8 mouse cellular contexts compared by ENCODE assay signal in genomic region chr13:24401821-24402220, GRCm38 (mm10).
DNase-seq lines count a peak whose midpoint lies in the region; ATAC-seq and TF ChIP-seq lines count a peak whose summit lies in the region.
"Not testable (repeated sequence)": the region's sequence is repeated elsewhere in the genome, so short reads cannot be mapped to it uniquely, and the experiment has no call there.

No protein-coding gene starts in this region.

- 25% methylated on average over 11 of the region's 11 CpGs for WGBS in forebrain, embryonic 11.5 days
- WGBS in heart, embryonic 15.5 days: 12% methylated on average over 11 of the region's 11 CpGs
- 14% methylated on average over 11 of the region's 11 CpGs for WGBS in intestine, postnatal 0 days
- WGBS in liver, embryonic 12.5 days (ENCODE audit: insufficient replicate concordance): 11% methylated on average over 11 of the region's 11 CpGs
- WGBS in neural tube, embryonic 15.5 days: 26% methylated on average over 11 of the region's 11 CpGs

- dilution Hi-C loops in CH12.LX (cut with MboI; ENCODE audit: extremely low pct_ligation_motif_present, extremely low pct_unique_long_range_greater_than_20kb, low sequenced_read_pairs): not testable (repeated sequence)

- H3K27me3 ChIP-seq in CH12.LX (replicated peaks); forebrain, embryonic 11.5 days (ENCODE audit: control insufficient read depth, insufficient read depth, low read length); heart, embryonic 15.5 days; intestine, postnatal 0 days (replicated peaks; ENCODE audit: control insufficient read depth, insufficient read depth, low read length); liver, embryonic 12.5 days (replicated peaks); megakaryocyte, embryonic 14.5 days (replicated peaks); neural tube, embryonic 15.5 days (replicated peaks): not testable (repeated sequence)

- H3K27ac ChIP-seq in CH12.LX (ENCODE audit: insufficient read depth, low read depth); forebrain, embryonic 11.5 days (ENCODE audit: low read depth, low read length); heart, embryonic 15.5 days; intestine, postnatal 0 days (ENCODE audit: low read depth, low read length); neural tube, embryonic 15.5 days (replicated peaks): not testable (repeated sequence)
- H3K27ac ChIP-seq in liver, embryonic 12.5 days: 0 out of 2 replicates have a peak overlapping the region, but pooled peaks have one; percentile 10

- ATAC-seq in forebrain, embryonic 11.5 days (replicated peaks; ENCODE audit: low FRiP score); heart, embryonic 15.5 days (replicated peaks; ENCODE audit: insufficient number of reproducible peaks, insufficient read depth, low FRiP score, low read depth); intestine, postnatal 0 days; liver, embryonic 12.5 days; neural tube, embryonic 15.5 days (ENCODE audit: low FRiP score): not testable (repeated sequence)

- H3K36me3 ChIP-seq in CH12.LX (replicated peaks in 1 of 2; ENCODE audit: control insufficient read depth in 1 of 2, insufficient read depth in 1 of 2, low read length in 1 of 2); forebrain, embryonic 11.5 days (ENCODE audit: control insufficient read depth, insufficient read depth, low read length); heart, embryonic 15.5 days; intestine, postnatal 0 days (ENCODE audit: control insufficient read depth, insufficient read depth); liver, embryonic 12.5 days; neural tube, embryonic 15.5 days: not testable (repeated sequence)
- H3K36me3 ChIP-seq in megakaryocyte, embryonic 14.5 days (replicated peaks; ENCODE audit: low read length): peaks cover 58% of the 10 kb centered on the region

- TF ChIP-seq EP300 in CH12.LX (IDR thresholded peaks at IDR 0.05; ENCODE audit: low read length): not testable (repeated sequence)

- H3K9me3 ChIP-seq in CH12.LX (replicated peaks; ENCODE audit: low read length); forebrain, embryonic 11.5 days (ENCODE audit: control insufficient read depth, low read length); heart, embryonic 15.5 days (replicated peaks); intestine, postnatal 0 days (ENCODE audit: control insufficient read depth); liver, embryonic 12.5 days (replicated peaks); megakaryocyte, embryonic 14.5 days; neural tube, embryonic 15.5 days (replicated peaks): not testable (repeated sequence)

- peaks cover 33 to 77% of the 10 kb centered on the region in 2 experiments for H3K4me1 ChIP-seq in CH12.LX (ENCODE audit: control insufficient read depth in 1 of 2, insufficient read depth in 2 of 2)
- H3K4me1 ChIP-seq in forebrain, embryonic 11.5 days (replicated peaks; ENCODE audit: control insufficient read depth, insufficient read depth, low read length); heart, embryonic 15.5 days (replicated peaks); intestine, postnatal 0 days (replicated peaks; ENCODE audit: control insufficient read depth, insufficient read depth, low read length); neural tube, embryonic 15.5 days: not testable (repeated sequence)
- H3K4me1 ChIP-seq in liver, embryonic 12.5 days: peaks cover 10% of the 10 kb centered on the region
- peaks cover 96% of the 10 kb centered on the region for H3K4me1 ChIP-seq in megakaryocyte, embryonic 14.5 days

- in situ Hi-C loops in CH12.LX (cut with MboI; ENCODE audit: low pct_ligation_motif_present, low pct_unique_long_range_greater_than_20kb, low sequenced_read_pairs): not testable (repeated sequence)

- TF ChIP-seq CTCF in CH12.LX (conservative IDR thresholded peaks at IDR 0.05 in 1 of 2, IDR thresholded peaks at IDR 0.05 in 1 of 2; ENCODE audit: low read depth in 2 of 2, low read length in 2 of 2); intestine, postnatal 0 days (IDR thresholded peaks at IDR 0.05; ENCODE audit: low read depth): not testable (repeated sequence)

- H3K79me2 ChIP-seq in CH12.LX (replicated peaks; ENCODE audit: control insufficient read depth, extremely low read depth, insufficient read depth, poor library complexity, severe bottlenecking): not testable (repeated sequence)

- H3K9ac ChIP-seq in CH12.LX (ENCODE audit: insufficient read depth, low read depth); forebrain, embryonic 11.5 days (ENCODE audit: low read length); heart, embryonic 15.5 days; intestine, postnatal 0 days (ENCODE audit: low read depth, low read length); neural tube, embryonic 15.5 days (replicated peaks): not testable (repeated sequence)
- H3K9ac ChIP-seq in liver, embryonic 12.5 days: peak overlapping the region; percentile 31; the same call in 1 of the 2 replicates

- TF ChIP-seq RAD21 in CH12.LX (IDR thresholded peaks at IDR 0.05; ENCODE audit: low read depth, low read length): not testable (repeated sequence)

- peak overlapping the region; percentile 4; the same call in 1 of the 2 replicates for H3K4me2 ChIP-seq in CH12.LX (ENCODE audit: insufficient read depth, low read depth, poor library complexity, severe bottlenecking)
- 0 out of 2 replicates have a peak overlapping the region, but pooled peaks have one; percentile 12 for H3K4me2 ChIP-seq in forebrain, embryonic 11.5 days (ENCODE audit: low read depth, low read length, severe bottlenecking)
- peak overlapping the region; percentile 47 for H3K4me2 ChIP-seq in heart, embryonic 15.5 days
- peak overlapping the region; percentile 32 for H3K4me2 ChIP-seq in intestine, postnatal 0 days (replicated peaks; ENCODE audit: low read depth)
- H3K4me2 ChIP-seq in liver, embryonic 12.5 days: peak overlapping the region; percentile 58
- peak overlapping the region; percentile 45 for H3K4me2 ChIP-seq in neural tube, embryonic 15.5 days

- TF ChIP-seq POLR2A in CH12.LX (IDR thresholded peaks at IDR 0.05; ENCODE audit: low read depth, low read length): not testable (repeated sequence)

- H3K4me3 ChIP-seq in CH12.LX (replicated peaks in 1 of 3; ENCODE audit: low read depth in 2 of 3, low read length in 2 of 3, poor library complexity in 1 of 3); forebrain, embryonic 11.5 days (ENCODE audit: low read depth, low read length); intestine, postnatal 0 days (ENCODE audit: low read depth, low read length): not testable (repeated sequence)
- H3K4me3 ChIP-seq in heart, embryonic 15.5 days: peak overlapping the region; percentile 29
- H3K4me3 ChIP-seq in liver, embryonic 12.5 days: peak overlapping the region; percentile 30
- peak overlapping the region; percentile 39 for H3K4me3 ChIP-seq in megakaryocyte, embryonic 14.5 days (replicated peaks)
- 0 out of 2 replicates have a peak overlapping the region, but pooled peaks have one; percentile 5 for H3K4me3 ChIP-seq in neural tube, embryonic 15.5 days (replicated peaks)

- not testable (repeated sequence) for DNase-seq in CH12.LX (ENCODE audit: extremely low read depth); forebrain, embryonic 11.5 days (ENCODE audit: low spot score)
- peak; percentile 63 for DNase-seq in thymus, postnatal 14 days

Comparison
In these comparisons a context has a peak if more than half of its experiments do, and no peak if none do; other contexts are left out.
1. H3K4me2 ChIP-seq: peak in every context shown above with its lines; median percentile 58 in liver, embryonic 12.5 days; 47 in heart, embryonic 15.5 days; 45 in neural tube, embryonic 15.5 days; 32 in intestine, postnatal 0 days; 12 in forebrain, embryonic 11.5 days; 4 in CH12.LX.